Mouse (Mus musculus): ENCODE data around the gene Adamts16. TPM values are rescaled to one million over a fixed set of nuclear protein-coding genes. Genes with fewer than 3 reads are reported as not detected.

The Adamts16 gene
- polyA plus RNA-seq, 1 experiment from 2014 or later: 0.65 TPM

DNA sequence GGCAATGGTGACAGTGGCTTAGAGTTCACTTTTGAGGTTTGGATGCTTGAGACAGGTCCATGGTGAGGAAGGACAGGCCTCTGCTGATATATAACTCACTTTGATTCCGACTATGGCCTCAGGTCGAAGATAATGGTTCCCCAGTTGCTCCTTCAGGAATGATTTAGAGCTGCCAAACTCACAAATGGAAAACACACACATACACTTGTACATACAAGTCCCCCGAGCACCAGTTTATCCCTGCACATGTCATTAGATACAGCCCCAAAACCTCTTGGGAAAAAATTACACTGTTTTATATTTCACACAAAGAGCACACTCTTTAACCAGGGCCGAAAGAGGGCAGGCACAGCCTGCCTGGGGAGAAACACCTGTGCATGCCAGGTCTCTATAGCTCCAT, 14.1 kb downstream of the Adamts16 start:
- 86% methylated on average over 4 of the region's 4 CpGs for WGBS

DNA sequence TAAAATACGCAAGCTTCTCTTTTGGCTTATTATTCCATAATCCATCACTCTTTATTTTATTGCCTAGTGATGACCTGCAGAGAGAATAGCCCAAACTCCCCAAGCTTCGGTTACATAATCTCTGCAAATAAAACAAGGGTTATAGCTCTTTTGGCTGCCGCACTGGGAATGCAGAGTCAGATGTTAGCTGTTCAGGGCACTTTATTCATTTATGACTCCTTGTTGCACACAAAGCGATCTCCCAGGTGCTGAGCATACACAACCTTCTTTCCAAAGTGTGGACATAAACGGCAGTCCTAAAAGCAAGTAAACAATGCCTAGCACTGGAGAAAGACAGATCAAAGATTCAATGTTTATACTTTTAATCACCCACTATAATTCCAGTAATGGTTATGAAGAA, 16.3 kb downstream of the Adamts16 start:
- 86% methylated on average over 5 of the region's 5 CpGs for WGBS
- no peak overlapping the region for H3K4me2 ChIP-seq (replicated peaks)
- no peak for ATAC-seq (replicated peaks)
- H3K27me3 ChIP-seq: no peaks in the 10 kb centered on the region
- H3K9me3 ChIP-seq: no peaks in the 10 kb centered on the region
- no peak overlapping the region for H3K27ac ChIP-seq (replicated peaks)
- no peaks in the 10 kb centered on the region for H3K4me1 ChIP-seq
- H3K4me3 ChIP-seq: no peak overlapping the region
- H3K9ac ChIP-seq (replicated peaks): no peak overlapping the region
- no peaks in the 10 kb centered on the region for H3K36me3 ChIP-seq

More for the DNA sequence above, 14.1 kb downstream of the Adamts16 start:
- no peaks in the 10 kb centered on the region for H3K36me3 ChIP-seq
- H3K9me3 ChIP-seq: no peaks in the 10 kb centered on the region
- H3K27ac ChIP-seq (replicated peaks): no peak overlapping the region
- H3K4me1 ChIP-seq: no peaks in the 10 kb centered on the region
- no peak overlapping the region for H3K9ac ChIP-seq (replicated peaks)
- ATAC-seq (replicated peaks): no peak
- H3K4me2 ChIP-seq (replicated peaks): no peak overlapping the region
- no peaks in the 10 kb centered on the region for H3K27me3 ChIP-seq
- no peak overlapping the region for H3K4me3 ChIP-seq

DNA sequence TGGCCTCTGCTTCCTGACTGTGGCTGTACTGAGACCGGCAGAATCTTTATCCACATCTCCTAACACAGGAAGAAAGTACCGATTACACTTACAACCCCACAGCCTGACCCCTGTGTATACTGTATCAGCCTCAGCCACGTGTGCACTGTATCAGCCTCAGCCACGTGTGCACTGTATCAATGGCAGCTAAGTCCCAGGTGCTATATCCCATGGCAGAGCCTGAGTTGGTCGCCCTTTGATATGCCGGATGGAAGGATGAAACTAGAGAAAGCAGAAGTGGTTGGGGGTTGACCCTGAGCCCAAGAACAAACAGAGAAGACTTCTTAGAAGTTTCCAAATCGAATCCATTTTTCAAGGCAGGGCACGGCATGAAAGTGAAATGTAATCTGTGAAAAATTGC, 17.9 kb downstream of the Adamts16 start:
- Histone ChIP-seq H3K4me2 (replicated peaks) (no peak overlapping the region), H3K4me3 (no peak overlapping the region), H3K27ac (replicated peaks) (no peak overlapping the region), H3K9me3 (no peaks in the 10 kb centered on the region), H3K27me3 (no peaks in the 10 kb centered on the region), H3K4me1 (no peaks in the 10 kb centered on the region), H3K9ac (replicated peaks) (no peak overlapping the region), H3K36me3 (no peaks in the 10 kb centered on the region)
- ATAC-seq (replicated peaks): no peak
- WGBS: 74% methylated on average over 8 of the region's 8 CpGs

DNA sequence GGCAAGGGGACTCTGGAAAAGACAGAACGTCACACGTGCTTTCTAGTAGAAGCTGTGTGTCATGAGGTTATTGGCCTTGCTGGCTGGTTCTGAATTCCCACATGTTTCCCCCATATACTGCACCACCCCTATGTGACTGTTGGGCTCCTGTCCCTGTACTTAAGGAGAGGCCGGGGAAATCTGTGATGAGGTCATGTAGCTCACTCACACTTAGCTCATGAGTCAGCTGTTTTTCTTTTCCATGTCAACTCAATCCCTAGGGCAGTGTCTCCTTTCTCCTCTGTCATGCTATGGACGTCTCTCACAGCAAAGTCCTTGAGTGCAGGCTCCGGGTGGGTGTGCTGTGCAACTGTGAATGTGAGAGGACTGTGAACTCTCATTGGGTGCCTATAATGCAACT, 22.6 kb downstream of the Adamts16 start:
- no peak overlapping the region for H3K9ac ChIP-seq (replicated peaks)
- H3K27ac ChIP-seq (replicated peaks): no peak overlapping the region
- no peaks in the 10 kb centered on the region for H3K4me1 ChIP-seq
- ATAC-seq (replicated peaks): no peak
- H3K27me3 ChIP-seq: no peaks in the 10 kb centered on the region
- H3K36me3 ChIP-seq: no peaks in the 10 kb centered on the region
- 84% methylated on average over 5 of the region's 5 CpGs for WGBS
- H3K4me3 ChIP-seq: no peak overlapping the region
- H3K4me2 ChIP-seq (replicated peaks): no peak overlapping the region
- no peaks in the 10 kb centered on the region for H3K9me3 ChIP-seq

DNA sequence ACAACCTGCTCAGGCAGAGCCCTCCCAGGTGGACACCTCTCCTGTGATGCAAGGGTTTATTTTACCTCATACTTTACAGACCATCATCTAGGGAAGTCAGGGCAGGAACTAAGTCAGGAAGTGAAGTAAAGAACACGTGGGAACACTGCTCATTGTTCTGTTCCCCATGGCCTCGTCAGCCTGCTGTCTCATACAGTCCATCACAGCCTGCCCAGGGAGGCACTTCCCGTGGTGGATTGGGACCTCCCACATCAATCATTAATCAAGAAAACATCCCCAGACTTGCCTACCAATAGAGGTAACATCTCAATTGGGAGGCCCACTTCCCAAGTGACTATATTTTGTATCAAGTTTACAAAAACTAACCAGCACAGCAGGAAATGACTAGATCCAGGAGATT, 27.2 kb downstream of the Adamts16 start:
- H3K4me1 ChIP-seq: no peaks in the 10 kb centered on the region
- no peak for ATAC-seq (replicated peaks)
- no peak overlapping the region for H3K4me3 ChIP-seq
- no peaks in the 10 kb centered on the region for H3K27me3 ChIP-seq
- H3K4me2 ChIP-seq (replicated peaks): no peak overlapping the region
- H3K9me3 ChIP-seq: no peaks in the 10 kb centered on the region
- no peak overlapping the region for H3K27ac ChIP-seq (replicated peaks)
- 62% methylated on average over 3 of the region's 3 CpGs for WGBS
- H3K36me3 ChIP-seq: no peaks in the 10 kb centered on the region
- H3K9ac ChIP-seq (replicated peaks): no peak overlapping the region

DNA sequence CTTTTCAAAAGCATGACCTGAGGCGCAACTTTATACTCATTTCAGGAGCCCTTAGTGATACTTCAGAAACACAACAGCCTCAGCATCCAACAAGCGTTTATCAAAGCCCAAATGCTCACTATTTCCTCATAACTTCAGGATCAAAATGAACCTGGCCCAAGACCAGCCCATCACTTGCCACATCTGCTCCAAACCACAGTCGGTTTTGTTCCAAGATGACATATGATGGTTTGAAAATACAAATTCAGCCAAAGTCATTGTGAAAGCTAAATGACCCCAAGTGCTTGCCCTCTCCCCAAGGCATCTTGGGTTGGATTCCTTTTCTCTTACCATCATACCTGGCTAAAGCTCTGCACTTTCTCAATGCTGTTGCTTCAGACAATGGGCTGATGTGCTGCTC, 36.1 kb downstream of the Adamts16 start:
- H3K9me3 ChIP-seq: no peaks in the 10 kb centered on the region
- H3K36me3 ChIP-seq: no peaks in the 10 kb centered on the region
- no peaks in the 10 kb centered on the region for H3K4me1 ChIP-seq
- no peak overlapping the region for H3K27ac ChIP-seq (replicated peaks)
- no peak overlapping the region for H3K4me2 ChIP-seq (replicated peaks)
- no peaks in the 10 kb centered on the region for H3K27me3 ChIP-seq
- no peak overlapping the region for H3K4me3 ChIP-seq
- H3K9ac ChIP-seq (replicated peaks): no peak overlapping the region
- WGBS: 93% methylated on average over 3 of the region's 3 CpGs
- ATAC-seq (replicated peaks): no peak

DNA sequence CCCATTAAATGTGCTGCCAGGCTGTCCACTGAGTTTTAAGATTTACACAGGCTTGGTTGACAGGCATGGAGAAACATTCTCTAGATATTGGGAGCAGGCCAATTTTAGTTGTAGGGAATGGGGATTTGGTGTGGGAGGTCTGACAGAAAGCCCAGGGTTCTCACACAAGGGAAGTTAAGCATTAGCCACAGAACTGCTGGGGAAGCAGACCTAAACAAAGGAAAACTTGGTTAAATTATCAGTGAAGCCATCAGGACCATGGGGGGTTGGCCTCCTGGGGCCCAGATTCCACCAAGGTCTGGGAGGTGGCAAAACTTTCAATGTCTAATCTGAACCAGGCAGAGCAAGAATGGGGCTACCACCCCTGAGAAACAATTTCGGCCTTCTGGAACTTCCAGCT, 38.8 kb downstream of the Adamts16 start:
- H3K27ac ChIP-seq (replicated peaks): no peak overlapping the region
- no peak overlapping the region for H3K9ac ChIP-seq (replicated peaks)
- 74% methylated on average over 1 of the region's 1 CpGs for WGBS
- H3K36me3 ChIP-seq: no peaks in the 10 kb centered on the region
- H3K4me2 ChIP-seq (replicated peaks): no peak overlapping the region
- no peak for ATAC-seq (replicated peaks)
- no peaks in the 10 kb centered on the region for H3K27me3 ChIP-seq
- no peak overlapping the region for H3K4me3 ChIP-seq
- H3K9me3 ChIP-seq: no peaks in the 10 kb centered on the region
- no peaks in the 10 kb centered on the region for H3K4me1 ChIP-seq

DNA sequence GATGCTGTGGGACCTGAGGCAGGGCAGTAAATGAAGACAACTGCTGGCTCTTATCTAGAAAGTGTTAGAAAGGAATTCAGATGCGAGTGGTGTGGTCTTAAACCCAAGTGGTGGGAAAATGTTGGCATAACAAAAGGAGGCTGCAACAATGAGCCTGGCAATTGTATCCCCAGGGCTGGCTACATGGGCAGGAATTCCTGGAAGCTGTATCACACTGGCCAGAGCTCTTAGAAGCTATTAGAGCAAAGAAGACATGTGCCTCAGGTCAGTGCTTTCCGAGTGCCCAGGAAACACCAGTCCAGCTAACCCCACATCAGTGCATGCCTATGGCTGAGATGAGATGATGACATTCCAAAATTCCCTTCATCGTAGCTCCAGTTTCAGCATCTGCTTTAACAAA, 42.3 kb downstream of the Adamts16 start:
- Histone ChIP-seq H3K27me3 (no peaks in the 10 kb centered on the region), H3K4me3 (no peak overlapping the region), H3K9me3 (no peaks in the 10 kb centered on the region), H3K27ac (replicated peaks) (no peak overlapping the region), H3K4me2 (replicated peaks) (no peak overlapping the region), H3K9ac (replicated peaks) (no peak overlapping the region), H3K4me1 (no peaks in the 10 kb centered on the region), H3K36me3 (no peaks in the 10 kb centered on the region)
- no peak for ATAC-seq (replicated peaks)
- 76% methylated on average over 3 of the region's 3 CpGs for WGBS

DNA sequence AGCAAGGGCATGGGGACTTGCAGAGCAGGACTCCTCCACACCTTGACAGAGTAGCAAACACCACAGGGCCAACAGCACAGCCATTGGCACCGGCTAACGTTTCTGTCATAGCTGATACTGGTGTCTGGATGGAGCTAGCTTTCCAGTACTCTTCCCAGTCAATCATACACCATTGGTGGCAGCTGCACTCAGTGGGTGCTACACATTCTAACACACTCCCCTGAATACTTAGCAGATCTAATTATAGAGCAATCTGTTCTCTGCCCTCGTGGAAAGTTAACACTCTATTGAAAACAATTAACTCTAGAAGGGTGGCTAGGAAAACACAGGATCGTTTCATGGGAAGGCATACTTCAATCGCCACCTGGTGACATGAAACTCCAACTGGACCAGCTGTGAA, 43.2 kb downstream of the Adamts16 start:
- no peaks in the 10 kb centered on the region for H3K4me1 ChIP-seq
- H3K4me3 ChIP-seq: no peak overlapping the region
- no peaks in the 10 kb centered on the region for H3K27me3 ChIP-seq
- H3K4me2 ChIP-seq (replicated peaks): no peak overlapping the region
- no peak overlapping the region for H3K27ac ChIP-seq (replicated peaks)
- ATAC-seq (replicated peaks): peak; percentile 58; the same call in 1 of the 2 replicates
- H3K9ac ChIP-seq (replicated peaks): no peak overlapping the region
- H3K36me3 ChIP-seq: no peaks in the 10 kb centered on the region
- 38% methylated on average over 5 of the region's 5 CpGs for WGBS
- no peaks in the 10 kb centered on the region for H3K9me3 ChIP-seq

DNA sequence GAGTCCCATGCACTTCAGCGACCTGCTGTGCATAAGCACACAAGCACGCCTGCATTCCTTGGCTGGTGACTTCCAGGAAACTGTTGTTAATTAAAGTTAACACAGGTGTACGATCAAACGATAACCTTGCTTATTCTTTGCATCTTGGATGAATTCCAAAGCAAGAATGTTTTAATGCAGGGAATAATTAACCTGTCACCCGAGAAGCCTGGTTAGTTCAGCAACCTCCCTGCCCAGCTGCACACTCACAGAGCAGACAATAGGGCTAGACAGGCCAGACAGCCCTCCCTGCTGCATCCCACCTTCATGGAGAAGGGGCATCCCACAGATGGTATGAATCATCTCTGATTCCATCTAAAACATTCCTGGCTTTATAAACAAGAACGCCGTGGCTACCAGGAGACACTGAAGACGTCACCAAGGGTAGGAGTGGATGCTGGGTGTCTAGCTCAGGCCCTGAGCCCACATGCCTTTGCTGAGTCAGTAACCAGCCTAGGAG, 47.5 kb downstream of the Adamts16 start:
- Histone ChIP-seq H3K36me3 (no peaks in the 10 kb centered on the region), H3K27me3 (no peaks in the 10 kb centered on the region), H3K4me3 (no peak overlapping the region), H3K9ac (replicated peaks) (no peak overlapping the region), H3K9me3 (no peaks in the 10 kb centered on the region), H3K4me1 (no peaks in the 10 kb centered on the region), H3K27ac (replicated peaks) (no peak overlapping the region), H3K4me2 (replicated peaks) (no peak overlapping the region)
- ATAC-seq (replicated peaks): no peak
- WGBS: 41% methylated on average over 8 of the region's 8 CpGs

DNA sequence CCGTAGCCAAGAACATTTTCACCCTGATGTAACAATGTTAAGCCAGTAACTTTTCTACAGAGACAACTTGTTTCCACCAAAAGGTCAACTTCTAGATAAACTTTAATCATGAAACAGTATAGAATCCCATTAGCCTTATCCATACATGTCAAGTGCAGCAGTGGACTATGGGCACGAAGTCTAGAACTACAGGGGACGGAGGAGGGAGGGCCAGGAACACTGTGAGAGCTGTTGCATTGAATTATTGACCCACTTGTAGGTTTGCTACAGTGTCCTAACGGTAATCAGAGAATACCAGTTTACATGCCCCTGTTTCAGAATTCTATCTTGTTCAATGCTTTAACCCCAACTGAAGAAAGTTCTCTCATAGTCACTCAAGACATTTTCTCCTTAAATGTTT, 48.0 kb downstream of the Adamts16 start:
- H3K4me3 ChIP-seq: no peak overlapping the region
- H3K9ac ChIP-seq (replicated peaks): no peak overlapping the region
- ATAC-seq (replicated peaks): no peak
- no peaks in the 10 kb centered on the region for H3K9me3 ChIP-seq
- no peaks in the 10 kb centered on the region for H3K27me3 ChIP-seq
- H3K36me3 ChIP-seq: no peaks in the 10 kb centered on the region
- 80% methylated on average over 4 of the region's 4 CpGs for WGBS
- H3K4me2 ChIP-seq (replicated peaks): no peak overlapping the region
- H3K27ac ChIP-seq (replicated peaks): no peak overlapping the region
- H3K4me1 ChIP-seq: no peaks in the 10 kb centered on the region

DNA sequence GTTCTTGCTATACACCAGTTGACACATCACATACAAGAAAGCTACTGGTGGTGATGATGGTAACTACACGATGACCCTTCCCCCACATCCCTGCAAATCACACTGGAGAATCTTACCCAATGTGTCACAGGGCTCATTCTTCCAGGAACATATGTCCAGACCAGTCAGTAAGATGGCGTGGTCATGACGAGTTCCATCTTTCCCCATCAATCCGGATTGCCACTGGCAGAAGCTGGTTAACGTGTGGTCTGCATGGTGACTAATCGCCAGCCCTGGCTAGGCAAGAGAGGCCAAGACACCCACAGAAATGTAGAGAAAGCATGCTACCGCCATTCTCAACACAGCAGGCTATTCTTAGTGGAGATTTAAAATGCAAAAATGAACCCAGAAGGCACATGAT, 48.7 kb downstream of the Adamts16 start:
- Histone ChIP-seq H3K4me1 (no peaks in the 10 kb centered on the region), H3K36me3 (no peaks in the 10 kb centered on the region), H3K27me3 (no peaks in the 10 kb centered on the region), H3K4me3 (no peak overlapping the region), H3K27ac (replicated peaks) (no peak overlapping the region), H3K9me3 (no peaks in the 10 kb centered on the region), H3K4me2 (replicated peaks) (no peak overlapping the region), H3K9ac (replicated peaks) (no peak overlapping the region)
- WGBS: 92% methylated on average over 7 of the region's 7 CpGs
- ATAC-seq (replicated peaks): no peak

DNA sequence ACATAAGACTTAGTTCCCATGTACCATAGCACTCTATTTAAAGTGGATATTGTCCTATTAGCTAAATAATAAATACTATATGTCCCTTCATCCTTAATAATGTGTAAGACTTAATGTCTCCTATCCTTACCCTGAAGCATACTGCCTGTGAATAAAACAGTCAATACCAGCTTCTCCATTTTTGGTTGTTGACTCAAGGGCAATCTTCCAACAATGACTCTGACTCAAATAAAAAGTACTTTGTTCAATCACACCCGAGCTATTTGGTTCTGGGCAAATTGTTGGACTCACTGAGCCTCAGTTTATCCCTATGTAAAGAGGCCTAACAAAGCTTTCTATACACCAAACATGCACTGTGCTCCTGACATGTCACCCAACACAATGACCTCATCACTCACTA, 51.8 kb downstream of the Adamts16 start:
- WGBS: 56% methylated on average over 1 of the region's 1 CpGs
- Histone ChIP-seq H3K36me3 (no peaks in the 10 kb centered on the region), H3K27me3 (no peaks in the 10 kb centered on the region), H3K4me2 (replicated peaks) (no peak overlapping the region), H3K9ac (replicated peaks) (no peak overlapping the region), H3K4me1 (no peaks in the 10 kb centered on the region), H3K27ac (replicated peaks) (no peak overlapping the region), H3K9me3 (no peaks in the 10 kb centered on the region), H3K4me3 (no peak overlapping the region)
- ATAC-seq (replicated peaks): no peak
